Mouse (Mus musculus): ENCODE data around the gene Bmp10.

Bmp10 gene

DNA sequence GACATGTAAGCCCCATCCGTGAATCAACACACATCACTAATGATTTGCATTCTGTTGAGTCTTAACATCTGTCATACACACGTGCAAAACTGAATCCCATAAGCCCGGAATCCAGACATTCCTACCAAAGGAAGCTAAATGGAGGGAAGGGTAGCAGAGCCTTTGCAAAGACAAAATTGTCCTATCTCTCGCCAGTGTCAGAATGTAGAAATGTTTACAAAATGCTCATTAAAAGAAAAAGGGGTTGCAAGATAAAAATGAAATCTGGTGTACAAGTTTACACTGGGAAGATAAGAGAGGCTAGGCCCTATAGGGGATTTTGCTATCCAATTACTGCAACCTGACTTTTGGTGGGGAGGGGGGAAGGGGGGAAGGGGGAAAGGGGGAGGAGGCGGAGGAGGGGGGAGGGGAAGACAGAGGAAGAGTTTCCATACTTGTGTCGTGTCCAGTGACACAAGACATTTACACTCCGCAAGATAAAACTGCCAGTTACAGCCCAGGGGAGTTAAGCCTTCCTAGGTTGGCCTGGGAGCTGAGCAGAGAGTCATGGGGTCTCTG is at the start of gene Bmp10:
Gene Bmp10, plus strand, starts transcription at position 508 of the 558 bp plus-strand sequence.
- no peak for DNase-seq (ENCODE audit: low spot score in 2 of 2)

DNA sequence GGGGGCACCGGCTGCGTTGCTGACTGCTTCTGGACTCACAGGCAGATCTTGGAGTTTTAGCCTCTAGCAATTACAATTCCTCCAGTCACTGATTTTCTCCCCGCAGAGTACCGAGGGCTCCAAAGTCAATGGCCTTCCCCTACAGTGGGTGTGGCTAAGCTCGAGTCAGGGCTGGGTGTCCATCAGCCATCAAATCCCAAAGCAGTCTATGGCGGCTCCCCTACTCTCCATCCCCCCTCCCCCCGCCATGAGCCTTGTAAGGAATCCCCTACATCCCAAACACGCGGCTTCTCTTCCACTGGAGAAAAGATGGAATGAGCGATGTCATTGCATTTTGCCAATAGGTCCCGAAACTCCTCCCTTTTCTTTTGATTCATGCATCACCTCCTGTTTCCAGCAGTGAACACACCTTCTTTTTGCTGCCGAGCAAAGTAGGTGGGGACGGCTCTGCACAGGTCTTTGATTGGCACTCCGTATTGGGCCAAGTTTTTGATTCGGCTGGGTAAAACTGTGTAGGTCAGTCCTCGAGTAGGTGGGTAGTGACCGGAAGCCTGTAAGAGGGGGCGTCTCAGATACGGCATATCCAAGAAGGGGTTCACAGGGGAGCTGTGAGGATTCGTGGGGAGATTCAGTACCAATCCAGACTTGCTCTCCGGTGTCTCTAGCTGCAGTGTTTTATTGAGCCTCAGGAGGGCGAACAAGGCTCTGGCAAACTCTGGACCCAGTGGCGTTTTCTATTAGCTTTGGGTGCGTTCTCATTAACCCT is 44.7 kb upstream of the Bmp10 start:
- DNase-seq (ENCODE audit: low spot score in 2 of 2) = peak; percentile 35 to 52

DNA sequence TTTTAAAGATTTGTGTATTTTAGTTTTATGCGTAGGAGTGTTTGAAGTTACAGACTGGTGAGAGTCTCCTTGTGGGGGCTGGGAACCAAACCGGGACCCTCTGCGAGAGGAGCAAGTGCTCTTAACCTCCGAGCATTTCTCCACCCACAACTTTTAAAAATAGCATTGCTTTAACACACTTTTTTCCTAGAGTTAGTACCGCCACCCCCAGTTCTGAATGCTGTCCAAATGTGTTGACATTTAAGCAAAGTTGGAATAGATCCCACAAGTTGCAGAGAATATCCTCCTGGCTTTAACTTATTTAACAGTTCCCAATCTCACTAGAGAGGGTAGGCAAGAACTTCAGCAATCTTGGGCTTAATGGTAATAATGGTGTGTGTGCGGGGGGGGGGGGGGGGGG is 44.0 kb upstream of the Bmp10 start:
- DNase-seq (ENCODE audit: low spot score in 2 of 2) = peak; percentile 51 to 55

DNA sequence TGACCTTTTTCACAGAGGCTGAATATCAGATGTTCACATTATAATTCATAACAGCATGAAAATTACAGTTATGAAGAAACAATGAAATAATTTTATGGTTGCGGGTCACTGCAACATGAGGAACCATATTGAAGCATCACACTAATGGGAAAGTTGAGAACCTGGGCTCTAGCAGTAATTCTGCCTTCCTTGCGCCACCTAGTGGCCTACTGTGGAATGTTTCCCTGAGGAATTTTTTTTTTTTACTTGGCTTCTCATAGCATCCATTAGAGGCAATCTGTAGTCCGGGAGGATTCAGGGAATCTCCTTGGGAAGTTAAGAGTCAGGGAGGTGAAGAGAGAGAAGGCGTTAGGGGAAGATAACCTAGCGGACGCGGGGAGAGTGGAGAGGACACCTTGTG is 42.6 kb upstream of the Bmp10 start:
- peak; percentile 83 for DNase-seq (ENCODE audit: low spot score in 2 of 2)

DNA sequence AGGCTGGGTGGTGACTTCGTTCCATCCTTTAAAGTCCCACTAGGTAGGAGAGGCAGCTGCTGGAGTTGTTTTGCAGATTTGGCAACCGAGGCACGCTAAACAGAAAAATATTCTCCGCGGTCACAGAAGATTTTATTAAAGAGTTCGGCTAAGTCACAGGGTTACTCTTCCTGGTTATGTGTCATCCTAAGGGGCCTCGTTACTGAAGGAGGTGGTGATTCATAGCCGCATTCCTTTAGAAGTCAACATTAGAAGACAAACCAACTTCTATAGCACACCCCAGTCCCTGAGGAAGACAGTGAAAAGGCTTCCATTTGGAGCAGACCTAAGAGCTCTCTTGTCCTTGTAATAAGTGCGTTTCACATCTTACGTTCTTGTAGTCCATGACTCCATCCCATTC is 42.1 kb upstream of the Bmp10 start:
- no peak for DNase-seq (ENCODE audit: low spot score in 2 of 2)

DNA sequence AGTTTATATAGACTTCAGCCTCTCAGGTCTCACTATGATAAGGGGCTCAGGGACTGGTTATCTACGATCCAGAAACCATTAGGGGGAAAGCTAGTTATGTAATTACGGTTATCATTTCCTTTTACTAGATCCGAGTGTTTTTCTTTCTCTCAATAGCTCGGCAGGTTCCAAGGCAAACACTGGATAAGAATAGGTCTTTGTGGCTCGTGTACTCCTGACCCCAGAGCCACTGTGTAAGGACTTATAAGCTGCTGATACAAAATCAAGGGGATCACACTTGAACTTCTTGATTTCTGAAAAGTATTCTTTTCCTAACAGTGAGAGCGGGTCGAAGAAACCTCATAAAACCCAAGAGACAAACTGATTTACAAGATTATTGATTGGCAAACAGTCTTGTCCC is 39.9 kb upstream of the Bmp10 start, which contains the start of gene Gkn3:
Gene Gkn3, minus strand, starts transcription at position 59 of the 400 bp plus-strand sequence.
- DNase-seq (ENCODE audit: low spot score in 2 of 2) = no peak

DNA sequence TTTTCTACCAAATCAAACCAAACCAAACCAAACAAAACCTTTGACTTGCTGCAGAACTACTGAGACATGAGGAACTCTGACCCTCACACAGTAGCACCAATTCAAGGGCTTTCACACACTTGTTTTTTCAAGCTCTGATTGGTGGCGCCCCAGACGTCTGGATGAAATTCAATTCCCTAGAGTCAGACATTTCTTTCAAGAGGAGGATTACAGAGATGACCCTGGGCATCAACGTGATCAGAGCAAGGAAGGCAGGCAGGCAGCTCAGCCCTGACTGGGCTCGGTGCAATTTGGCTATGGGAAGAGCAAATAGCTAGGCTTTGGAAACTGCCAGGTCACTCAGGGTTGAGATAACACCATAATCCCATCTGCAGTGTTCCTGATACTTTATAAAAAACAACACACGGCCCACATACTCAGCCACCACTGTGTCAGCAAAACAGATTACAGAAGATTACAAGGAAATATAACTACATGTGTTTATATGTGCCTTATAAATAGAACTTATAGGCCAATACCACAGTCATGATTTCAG is 39.3 kb upstream of the Bmp10 start:
- no peak for DNase-seq (ENCODE audit: low spot score in 2 of 2)

DNA sequence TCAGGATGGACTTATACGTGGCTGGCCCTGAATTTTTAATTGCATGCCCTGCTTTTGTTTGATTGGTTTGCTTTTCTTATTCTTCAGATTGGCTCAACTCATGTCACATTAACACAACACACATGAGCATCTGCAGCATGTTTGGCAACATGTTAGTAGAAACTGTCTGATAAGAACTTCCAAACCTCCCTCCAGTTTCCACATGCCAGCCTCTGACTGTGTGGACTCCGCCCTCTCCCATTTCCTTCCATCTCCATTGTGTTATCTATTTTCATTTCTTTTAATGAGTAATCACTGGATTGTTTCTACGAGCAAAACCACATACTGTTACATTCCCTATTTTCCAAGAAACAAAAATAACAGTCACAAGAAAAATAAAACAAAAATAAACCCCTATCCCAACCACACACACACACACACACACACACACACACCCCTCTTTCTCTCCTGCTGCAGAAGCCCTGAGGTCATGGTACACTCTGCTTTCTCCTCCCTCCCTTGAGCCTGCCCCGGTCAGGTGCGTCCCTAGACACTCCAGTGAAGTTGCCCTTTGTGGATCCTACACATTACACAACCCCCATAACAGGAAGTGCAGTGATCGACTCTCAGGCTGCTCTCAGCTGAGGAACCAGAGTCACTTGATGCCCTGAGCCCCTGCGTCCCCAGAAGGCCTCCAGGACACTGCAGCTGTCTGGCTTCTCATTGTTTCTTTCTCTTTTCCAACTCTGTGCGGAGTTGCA is 35.2 kb upstream of the Bmp10 start:
- DNase-seq (ENCODE audit: low spot score in 2 of 2) = no peak

DNA sequence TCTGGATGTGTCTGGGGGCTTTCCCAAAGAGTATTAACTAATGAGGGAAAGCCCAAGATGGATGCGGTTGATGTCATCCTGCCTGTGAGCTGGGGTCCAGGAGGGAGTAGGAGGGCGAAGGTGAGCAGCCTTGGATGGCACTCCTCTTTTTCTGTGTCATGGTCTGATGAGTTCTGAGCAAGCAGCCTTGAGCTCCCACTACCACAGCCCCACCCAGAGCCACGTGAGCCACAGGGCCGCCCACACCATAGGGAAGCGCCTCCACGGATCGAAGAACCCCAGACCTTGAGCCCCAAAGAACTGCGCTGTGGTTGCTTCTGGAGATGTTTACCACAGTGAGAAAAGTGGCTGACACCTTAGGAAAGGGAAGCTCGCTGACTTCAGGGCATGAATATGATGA is 34.0 kb upstream of the Bmp10 start:
- no peak for DNase-seq (ENCODE audit: low spot score in 2 of 2)

DNA sequence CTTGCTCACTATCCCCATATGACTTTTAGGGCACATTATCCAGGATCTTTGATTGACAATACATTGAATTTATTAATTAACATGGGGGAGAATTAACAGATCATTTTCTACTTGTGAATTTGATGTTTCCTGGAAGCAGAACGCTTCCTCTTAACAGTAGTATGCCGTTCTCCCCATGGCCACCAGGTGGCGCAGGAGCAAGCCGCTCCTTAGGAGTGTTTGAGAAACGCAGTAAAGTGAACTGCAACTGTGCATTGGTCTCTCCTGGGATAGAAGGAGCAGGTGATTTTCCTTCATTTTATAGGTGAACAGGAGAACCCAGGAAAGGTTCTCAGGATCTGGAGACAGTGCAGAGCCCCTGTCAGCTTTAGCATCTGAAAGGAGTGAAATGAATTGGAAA is 29.7 kb upstream of the Bmp10 start:
- DNase-seq (ENCODE audit: low spot score in 2 of 2) = peak; percentile 81 to 84

DNA sequence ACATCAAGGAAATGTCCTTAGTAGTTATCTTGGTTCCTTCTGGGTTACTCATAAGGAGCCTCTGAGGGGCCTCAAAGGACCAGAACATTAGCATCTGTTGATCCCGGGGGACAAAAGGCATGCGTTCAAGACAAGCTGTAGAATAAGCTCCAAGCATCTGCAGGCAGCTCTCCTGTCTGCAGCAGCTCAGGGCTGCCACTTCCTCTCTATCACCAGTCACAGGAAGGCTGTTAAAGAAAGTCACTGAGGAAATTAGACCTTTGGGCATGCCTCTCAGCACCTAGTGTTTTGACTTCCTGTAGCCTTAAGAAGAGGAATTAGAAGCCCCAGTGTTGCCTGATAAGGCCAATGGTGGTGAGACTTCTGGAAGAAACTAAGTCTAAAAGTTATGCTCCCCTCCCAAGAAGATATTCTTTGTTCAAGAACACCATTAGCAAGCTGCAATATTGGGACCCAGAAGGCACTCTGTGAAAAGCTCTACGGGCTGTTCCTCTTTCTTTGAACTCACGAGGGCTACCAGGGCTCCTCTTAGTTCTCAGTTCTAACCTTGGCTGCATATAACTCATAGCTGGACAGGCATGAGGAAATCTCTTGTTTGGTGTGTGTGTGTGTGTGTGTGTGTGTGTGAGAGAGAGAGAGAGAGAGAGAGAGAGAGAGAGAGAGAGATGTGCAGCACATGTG is 28.8 kb upstream of the Bmp10 start:
- DNase-seq (ENCODE audit: low spot score in 2 of 2) = no peak

DNA sequence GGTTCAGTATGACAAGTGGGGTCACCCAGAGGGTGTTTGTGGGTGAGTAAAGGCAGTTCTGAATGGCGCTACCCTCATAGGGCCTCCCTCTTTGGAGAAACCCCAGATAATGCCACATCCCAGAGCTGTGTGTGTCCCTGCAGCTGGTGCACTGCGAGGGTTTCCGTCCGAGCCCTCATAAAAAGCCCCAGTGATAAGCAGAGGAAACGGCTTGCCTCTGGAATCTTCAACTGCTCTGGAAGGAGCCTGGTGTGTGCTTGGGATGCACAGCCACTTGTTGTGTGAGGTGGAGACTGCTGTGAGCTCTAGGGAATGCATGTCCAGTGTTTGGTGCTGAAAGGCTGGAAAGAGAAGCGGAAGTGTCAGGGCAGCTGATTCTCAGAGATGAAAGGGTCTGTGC is 27.3 kb upstream of the Bmp10 start:
- DNase-seq (ENCODE audit: low spot score in 2 of 2) = no peak

DNA sequence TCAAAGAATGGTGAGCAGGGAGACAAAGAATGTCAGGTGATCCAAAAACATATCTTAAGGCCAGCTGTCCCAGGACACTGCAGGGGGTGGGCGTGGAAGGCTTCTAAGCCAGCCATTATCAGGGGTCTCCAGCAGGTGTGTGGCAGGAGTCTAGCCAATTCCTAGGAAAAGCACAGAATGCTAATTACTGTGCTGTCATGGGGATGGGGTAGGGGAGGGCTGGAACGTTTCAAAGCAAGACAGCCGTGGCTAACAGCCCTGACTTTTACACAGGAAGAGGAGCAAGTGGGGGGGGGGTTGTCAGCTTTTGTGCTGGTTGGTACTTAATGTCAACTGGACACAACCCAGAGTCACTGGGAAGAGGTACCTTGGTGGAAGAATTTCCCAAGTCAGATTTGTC is 16.8 kb upstream of the Bmp10 start:
- DNase-seq (ENCODE audit: low spot score in 2 of 2) = no peak

DNA sequence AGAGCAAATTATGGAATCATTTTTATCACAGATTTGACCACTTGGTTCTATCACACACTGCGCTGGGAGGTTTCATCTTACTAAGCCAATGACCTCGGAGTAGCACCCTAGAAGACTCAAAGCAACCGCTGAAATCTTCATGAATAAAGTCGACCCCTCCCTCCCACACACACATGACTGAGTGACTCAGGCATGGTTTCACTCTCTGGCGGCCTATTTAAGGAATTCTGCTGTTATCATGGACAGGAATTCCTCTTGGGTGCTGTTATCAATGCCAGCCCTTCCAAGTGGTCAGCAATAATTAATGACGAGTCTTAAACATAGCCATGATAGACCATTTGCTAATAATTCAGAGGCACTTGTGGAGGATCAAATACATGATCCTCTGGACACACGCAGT is 6.5 kb upstream of the Bmp10 start:
- DNase-seq (ENCODE audit: low spot score in 2 of 2) = no peak

DNA sequence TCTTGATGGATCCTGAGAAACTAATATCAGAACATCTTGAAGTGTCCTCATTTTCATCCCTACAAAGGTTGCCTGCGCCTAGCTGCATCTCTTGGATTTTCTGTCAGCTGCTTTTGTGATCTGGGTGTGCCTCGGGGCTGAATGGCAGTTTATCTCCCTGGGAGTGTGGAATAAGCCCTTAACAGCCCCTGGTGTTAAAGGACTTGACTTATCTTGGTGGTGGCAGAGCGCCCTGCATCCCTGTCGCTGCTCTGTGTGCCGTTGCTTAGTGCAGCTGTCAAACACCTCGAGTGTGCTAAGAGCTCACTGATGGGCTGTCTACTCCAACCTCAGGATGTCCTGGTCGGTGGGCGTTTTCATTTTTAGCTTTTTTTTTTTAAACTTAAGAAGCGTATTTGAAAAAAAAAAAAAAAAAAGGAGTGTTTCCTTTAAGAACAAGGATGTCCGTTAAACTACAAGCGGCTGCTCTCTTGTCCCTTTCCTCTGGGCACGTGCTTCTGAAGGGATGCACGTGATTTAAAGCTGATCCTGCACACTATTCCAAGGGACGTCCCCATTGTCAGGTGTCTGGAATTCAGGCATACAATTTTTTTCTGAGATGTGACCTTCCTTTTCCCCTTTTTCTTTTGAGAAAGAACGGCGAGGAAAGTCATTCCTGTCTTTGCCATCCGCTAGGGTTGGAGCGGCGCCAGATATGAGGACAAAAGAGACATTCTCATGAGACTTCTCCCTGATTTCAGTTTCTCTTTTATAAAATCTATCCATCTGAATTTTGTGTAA is 4.6 kb upstream of the Bmp10 start:
- DNase-seq (ENCODE audit: low spot score in 2 of 2) = peak in 1 of 2 experiments; percentile 10

DNA sequence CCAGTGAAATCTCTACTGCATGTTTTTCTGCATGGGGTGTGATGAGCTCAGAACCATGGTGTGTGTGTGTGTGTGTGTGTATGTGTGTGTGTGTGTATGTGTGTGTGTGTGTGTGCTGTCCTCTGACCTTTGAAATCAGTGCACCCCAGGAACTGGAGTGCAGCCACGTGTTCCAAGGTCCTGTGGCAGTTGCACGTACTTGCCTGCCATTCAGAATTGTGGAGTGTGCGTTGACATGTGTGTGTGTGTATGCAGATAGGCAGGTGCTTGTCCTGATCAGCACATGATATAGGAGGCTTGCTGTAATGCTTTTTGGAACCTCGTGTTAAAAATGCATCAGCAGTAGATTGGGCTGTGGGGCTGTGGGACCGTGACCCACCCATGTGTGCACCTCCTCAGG is 1.8 kb upstream of the Bmp10 start:
- no peak for DNase-seq (ENCODE audit: low spot score in 2 of 2)

DNA sequence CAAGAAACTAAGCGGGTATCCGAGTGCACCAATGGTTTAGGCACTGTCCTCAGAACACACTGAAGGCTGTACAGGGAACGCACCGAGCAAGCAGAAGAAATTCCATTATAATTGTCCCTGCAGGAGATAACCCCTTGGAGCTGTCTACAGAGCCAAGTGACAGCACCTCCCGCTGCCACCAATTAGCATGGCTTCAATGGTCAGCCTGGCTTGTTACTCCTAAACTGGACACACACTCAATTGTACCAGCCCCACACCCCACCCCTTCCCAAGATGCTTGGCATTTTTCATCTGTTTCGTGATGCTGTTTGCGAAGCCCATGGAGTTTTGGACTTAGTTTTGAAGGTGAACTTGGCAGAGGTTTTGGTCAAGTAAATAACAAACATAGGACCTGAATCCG is 1.2 kb upstream of the Bmp10 start:
- no peak for DNase-seq (ENCODE audit: low spot score in 2 of 2)

DNA sequence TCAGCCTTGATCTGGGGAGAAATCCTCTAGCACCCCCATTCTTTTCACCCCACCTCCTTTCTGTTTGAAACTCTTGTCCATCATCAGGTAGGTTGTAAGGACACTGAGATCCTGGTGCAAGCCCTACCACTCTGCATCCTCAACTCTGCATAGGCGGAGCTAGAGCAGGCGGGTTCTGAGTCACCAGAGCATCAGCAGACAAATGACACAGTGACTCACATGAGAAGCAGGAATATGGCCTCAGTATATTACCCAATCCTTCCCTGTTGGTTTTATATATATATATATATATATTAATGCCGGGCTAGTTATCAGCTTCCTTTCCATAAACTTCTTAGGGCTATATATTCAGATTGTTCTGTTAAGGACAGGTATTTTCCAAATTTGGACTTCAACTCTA is 7.0 kb downstream of the Bmp10 start:
- no peak for DNase-seq (ENCODE audit: low spot score in 2 of 2)

DNA sequence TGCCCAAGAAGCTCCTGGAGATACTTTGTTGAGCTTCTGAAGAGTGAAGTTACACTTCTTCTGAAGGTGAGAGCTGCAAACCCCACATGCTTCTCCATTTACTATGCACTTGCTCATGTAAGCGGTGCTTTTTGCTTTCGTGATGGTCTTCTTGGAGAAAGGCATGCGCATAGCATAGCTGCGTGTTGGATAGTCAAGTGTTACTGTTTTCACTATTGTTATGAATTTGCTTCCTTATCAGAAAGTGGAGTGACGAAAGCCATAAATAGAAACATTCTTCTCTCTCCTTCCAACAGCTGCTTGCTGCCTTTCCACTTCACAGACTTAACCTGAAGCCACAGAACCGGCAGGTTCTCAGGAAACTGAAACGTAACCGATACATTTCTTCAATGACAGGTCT is 8.0 kb downstream of the Bmp10 start:
- no peak for DNase-seq (ENCODE audit: low spot score in 2 of 2)

DNA sequence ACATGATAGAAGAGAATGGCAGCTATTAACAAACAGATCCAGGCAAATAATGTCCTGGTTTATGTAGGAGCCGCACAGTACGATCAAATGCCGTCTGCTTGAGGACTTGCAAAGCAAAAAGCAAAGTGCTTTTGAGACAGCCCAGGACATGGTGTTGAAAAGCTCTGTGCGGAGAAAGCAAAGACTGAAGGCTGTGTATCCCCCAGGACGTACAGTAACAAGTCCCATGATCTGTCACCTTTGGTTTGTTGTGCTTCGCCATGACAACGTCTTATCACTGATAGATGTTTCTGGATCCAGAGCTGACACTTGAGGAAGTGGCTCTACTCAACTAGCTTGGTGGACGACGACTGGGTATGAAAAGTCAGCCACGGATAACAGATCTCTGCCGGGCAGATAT is 14.5 kb downstream of the Bmp10 start:
- no peak for DNase-seq (ENCODE audit: low spot score in 2 of 2)

DNA sequence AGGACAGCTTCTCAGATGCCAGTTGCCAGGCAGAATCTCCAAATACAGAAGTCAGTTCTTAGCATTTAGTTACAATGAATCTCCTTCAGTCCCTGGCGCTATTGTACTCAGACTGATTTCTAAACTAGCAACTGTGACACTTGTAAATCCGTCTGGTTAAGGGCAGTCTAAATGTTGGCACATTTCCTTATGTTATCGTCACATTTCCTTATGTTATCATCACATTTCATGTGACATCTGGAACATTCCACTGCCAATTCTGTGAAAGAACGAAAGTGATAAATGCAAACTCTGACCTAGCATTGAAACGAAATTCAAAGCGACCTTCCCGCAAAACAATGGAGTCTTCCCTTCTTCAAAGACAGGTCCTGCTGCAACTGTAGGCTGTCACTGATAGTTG is 16.4 kb downstream of the Bmp10 start:
- no peak for DNase-seq (ENCODE audit: low spot score in 2 of 2)

All from right cerebral cortex, adult 2 months (tissue).